Mouse (Mus musculus): ENCODE measurements around the gene Zbtb11. TPM values are rescaled to one million over a fixed set of nuclear protein-coding genes. Genes with fewer than 3 reads are reported as not detected.
A peak's percentile ranks its signal among the peaks of the same experiment; 100 is the strongest.

Zbtb11 gene
- total RNA-seq, 4 experiments from 2014 or later, result 7.2 to 12.0 (median 11.1) TPM

- DNase-seq (ENCODE audit: low spot score), result no peak
Observed at GRCm38 (mm10) chr16:55970416-55970815, 3.3 kb upstream of the Zbtb11 start.

- DNase-seq (ENCODE audit: low spot score), result no peak
Observed at GRCm38 (mm10) chr16:55971735-55972615, 1.7 kb upstream of the Zbtb11 start.

DNA sequence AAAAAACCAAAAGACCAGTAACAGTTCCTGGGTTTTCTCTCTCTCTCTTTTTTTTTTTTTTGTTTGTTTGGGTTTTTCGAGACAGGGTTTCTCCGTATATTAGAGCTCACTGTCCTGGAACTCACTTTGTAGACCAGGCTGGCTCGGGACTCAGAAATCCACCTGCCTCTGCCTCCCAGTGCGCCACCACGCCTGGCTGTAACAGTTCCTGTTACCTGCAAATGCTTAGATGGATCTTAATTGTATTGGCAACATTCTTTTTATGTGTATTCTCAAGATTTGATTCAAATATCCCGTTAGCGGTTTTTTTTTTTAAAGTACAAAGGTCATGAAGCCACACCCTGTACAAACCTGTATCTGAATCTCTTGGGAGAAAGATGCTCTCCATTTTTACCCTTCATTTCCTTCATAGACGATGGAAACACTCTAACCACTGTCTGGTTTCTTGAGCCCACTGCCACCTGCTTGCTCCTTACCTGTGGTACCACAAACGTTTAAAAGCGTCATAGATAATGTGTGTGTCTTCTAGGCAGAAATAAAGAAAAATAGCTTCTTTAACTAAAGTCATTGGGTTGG lies 969 bp upstream of the Zbtb11 start:
- DNase-seq (ENCODE audit: low spot score), result no peak

DNA sequence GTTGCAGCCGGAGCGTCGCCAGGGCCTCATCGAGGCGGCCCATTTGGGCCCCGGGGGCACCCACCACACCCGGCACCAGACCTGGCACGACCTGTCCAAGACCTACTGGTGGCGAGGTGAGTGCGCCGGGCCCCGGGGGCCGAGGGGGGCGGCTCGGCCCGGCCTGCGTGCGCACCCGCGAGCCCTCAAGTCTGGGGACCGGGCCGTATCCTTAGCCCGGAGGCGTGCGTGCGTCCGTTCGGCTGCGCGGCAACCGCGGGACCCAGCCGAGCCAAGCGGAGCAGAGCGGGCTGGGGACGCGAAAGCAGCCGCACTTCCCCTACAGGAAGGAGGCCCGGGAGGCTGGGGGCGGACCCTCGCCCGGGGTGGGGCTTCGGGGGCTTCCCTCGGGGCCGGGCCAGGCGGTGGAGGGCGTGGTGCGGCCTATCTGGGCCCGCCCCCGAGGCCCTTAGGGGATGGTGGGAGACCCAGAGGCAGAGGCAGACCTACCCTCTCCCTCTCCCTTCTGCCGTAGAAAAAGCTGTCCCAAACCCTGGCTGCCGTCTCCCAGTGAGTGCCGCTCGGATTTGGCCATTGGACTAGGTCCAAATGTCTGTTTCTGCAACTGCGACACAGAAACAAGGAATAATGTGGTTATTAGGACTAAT lies 696 bp downstream of the Zbtb11 start:
- DNase-seq (ENCODE audit: low spot score), result peak; percentile 90

GRCm38 (mm10) chr16:55974903-55975285 lies 1.2 kb downstream of the Zbtb11 start:
- DNase-seq (ENCODE audit: low spot score), result peak; percentile 54

DNA sequence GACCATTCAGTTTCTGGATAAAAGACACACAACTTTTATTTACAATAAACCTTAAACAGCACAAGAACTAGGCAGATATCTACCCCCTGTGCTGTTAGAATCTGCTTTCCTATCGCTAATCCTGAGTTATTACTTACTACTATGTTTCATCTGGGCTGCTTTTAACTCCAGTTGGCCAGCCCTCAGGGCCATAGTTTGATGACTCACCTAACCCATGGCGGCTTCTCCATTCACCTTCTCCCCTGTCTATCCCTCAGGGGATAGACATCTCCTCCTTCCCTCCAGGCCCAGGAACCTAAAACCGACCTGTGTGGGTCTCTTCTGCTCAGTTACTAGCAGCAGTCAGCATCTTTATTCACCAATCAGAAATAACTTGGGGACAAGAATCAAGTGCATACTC lies 12.3 kb downstream of the Zbtb11 start:
- no peak for DNase-seq (ENCODE audit: low spot score)

DNA sequence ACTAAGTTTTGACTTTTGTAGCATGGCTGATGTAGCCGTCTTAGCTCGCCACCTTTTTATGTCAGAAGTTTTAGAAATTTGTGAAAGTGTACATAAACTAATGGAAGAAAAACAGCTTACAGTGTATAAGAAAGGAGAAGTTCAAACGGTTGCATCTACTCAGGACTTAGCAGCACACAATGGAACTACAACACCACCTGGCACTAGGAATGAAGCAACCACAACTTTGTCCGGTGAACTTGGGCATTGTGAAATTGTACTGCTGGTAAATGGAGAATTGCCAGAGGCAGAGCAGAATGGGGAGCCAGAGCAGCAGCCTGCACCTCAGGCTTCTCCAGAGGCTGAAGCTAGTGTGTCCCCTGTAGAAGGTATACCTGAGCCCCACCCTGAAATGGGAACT lies 16.6 kb downstream of the Zbtb11 start:
- no peak for DNase-seq (ENCODE audit: low spot score)

- no peak for DNase-seq (ENCODE audit: low spot score)
Observed at GRCm38 (mm10) chr16:55994235-55994634, 20.6 kb downstream of the Zbtb11 start.

GRCm38 (mm10) chr16:56006798-56007197 lies 33.1 kb downstream of the Zbtb11 start:
- no peak for DNase-seq (ENCODE audit: low spot score)

DNA sequence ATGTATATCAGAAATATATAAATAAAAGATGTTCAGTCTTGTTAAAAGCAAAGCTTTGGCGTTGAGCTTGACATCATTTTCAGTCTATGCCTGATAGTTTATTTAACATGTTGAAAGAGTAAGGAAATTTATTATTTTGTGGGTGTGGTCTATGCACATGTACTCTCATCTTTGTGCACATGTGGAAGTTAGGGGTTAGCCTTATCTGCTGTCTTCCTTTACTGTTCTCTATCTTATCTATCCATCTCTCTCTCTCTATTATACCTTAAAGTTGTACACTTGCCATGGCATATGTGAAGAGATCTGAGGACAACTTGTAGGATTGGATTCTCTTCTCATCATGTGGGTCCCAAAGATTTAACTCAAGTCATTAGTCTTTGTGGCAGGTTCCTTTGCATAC lies 35.2 kb downstream of the Zbtb11 start:
- no peak for DNase-seq (ENCODE audit: low spot score)

DNA sequence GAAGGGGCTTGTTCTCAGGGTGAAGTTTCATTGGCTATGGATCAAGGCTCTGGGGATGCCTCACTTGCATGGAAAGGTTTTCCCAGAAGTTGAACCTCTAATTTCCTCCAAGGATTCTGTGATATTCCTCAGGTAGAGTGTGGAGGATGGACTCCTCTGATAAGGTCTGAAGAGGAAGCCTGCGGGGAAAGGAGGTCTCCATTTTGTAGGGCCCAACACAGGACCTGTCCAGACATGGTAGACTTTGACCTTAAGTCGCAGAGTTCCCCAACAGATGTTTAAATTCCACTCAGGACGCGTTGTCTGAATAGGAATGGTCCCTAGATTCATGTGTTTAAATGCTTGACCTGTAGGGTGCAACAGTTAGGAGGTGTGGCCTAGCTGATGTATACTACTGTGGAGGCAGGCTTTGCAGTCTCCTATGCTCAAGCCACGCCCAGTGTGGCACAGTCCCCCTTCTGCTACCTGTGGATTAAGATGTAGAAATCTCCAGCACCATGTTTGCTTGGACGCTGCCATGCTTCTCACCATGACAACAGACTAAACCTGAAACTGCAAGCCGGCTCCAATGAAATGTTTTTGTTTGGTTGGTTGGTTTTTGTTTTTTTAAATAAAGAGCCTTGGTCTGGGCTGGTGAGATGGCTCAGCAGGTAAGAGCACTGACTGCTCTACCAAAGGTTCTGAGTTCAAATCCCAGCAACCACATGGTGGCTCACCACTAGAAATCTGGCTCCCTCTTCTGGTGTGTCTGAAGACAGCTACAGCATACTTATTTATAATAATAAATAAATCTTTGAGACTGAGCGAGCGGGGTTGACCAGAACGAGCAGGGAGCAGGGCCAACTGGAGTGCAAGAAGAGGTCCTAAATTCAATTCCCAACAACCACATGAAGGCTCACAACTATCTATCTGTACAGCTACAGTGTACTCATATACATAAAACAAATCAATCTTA lies 39.4 kb downstream of the Zbtb11 start:
- DNase-seq (ENCODE audit: low spot score), result no peak

GRCm38 (mm10) chr16:56014076-56014475 lies 40.4 kb downstream of the Zbtb11 start:
- DNase-seq (ENCODE audit: low spot score), result no peak

DNA sequence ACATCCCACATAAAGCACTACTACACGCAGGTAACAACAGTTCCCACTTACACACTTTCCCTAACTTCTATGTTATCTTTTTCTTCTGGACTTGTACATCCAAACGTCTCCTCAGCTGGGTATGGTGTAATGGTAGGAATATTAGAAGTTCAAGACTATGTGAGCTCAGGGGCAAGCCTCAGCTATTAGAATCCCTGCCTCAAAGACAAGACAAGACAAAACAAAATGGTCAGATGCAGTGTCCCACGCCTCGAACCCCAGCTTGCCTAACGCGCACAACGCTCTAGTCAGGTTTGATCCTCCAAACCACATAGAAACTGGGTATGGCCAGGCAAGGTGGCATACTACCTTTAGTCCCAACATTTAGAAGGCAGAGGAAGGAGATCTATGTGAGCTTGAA lies 46.0 kb downstream of the Zbtb11 start:
- no peak for DNase-seq (ENCODE audit: low spot score)

GRCm38 (mm10) chr16:56027854-56028629 lies 54.4 kb downstream of the Zbtb11 start:
- no peak for DNase-seq (ENCODE audit: low spot score)

DNA sequence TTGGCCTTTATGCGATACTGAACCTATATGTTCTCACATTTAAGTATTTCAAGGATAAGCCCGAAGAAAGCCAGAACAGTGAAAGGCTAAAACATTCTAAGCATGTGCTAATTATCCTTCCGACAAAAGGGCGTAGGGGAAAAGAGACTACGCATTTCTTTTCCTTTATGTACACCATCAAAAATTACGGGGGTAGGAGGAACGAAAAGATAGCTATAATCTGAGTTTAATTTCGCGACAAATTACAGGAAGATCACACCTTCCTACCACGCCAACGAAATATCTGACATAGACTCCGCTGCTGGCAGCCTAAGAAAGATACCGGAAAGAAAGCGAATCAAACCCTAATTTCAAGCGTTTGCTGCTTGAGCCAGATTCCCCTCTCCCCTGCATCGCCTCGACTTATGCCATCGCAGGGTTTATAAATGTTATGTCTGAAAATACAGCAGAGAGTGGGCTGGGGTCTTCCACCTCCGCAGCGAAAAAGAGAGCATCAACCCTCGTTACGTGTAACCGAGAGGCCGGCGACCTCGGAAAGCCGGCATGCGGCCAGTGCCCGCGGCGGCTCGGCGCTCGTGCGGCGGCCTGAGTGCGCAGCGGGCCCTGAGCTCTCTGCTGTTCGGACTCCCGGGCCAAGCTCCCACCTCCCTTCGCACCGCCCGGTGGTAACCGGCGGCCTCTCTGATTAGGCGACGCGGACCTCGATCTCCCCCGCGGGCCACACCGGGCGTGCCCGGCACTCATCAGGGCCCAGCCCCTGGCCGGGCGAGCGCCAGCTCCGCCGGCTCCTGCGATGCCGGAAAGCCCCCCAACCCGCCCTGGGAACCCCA lies 55.3 kb downstream of the Zbtb11 start:
- DNase-seq (ENCODE audit: low spot score), result no peak

DNA sequence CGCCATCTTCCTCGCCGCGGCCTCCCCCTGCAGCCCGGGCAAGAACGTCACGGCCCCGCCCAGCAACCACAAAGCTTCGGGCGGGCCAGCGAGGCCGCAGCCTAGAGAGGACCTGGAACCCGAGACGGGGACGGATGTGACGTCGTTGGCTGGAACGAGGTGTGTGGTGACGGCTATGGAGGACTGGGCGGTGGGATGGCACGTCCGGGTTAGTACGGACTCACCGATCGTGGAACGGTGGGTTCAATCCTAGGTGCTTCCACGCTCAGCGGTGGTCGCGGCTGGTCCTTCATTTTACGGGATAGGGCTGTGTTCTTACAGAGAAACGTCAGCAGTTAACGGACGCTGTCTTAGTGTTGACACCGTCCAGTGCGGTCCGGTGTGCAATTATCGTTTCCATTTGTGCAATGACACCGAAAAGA lies 56.0 kb downstream of the Zbtb11 start, which contains the start of gene Pcnp:
Gene Pcnp (minus strand): TSS at position 79 of the 422 bp plus-strand sequence.
- peak; percentile 98 for DNase-seq (ENCODE audit: low spot score)

- no peak for DNase-seq (ENCODE audit: low spot score)
Observed at GRCm38 (mm10) chr16:56034566-56034965, 60.9 kb downstream of the Zbtb11 start.

GRCm38 (mm10) chr16:56036501-56036900 lies 62.8 kb downstream of the Zbtb11 start:
- no peak for DNase-seq (ENCODE audit: low spot score)

DNA sequence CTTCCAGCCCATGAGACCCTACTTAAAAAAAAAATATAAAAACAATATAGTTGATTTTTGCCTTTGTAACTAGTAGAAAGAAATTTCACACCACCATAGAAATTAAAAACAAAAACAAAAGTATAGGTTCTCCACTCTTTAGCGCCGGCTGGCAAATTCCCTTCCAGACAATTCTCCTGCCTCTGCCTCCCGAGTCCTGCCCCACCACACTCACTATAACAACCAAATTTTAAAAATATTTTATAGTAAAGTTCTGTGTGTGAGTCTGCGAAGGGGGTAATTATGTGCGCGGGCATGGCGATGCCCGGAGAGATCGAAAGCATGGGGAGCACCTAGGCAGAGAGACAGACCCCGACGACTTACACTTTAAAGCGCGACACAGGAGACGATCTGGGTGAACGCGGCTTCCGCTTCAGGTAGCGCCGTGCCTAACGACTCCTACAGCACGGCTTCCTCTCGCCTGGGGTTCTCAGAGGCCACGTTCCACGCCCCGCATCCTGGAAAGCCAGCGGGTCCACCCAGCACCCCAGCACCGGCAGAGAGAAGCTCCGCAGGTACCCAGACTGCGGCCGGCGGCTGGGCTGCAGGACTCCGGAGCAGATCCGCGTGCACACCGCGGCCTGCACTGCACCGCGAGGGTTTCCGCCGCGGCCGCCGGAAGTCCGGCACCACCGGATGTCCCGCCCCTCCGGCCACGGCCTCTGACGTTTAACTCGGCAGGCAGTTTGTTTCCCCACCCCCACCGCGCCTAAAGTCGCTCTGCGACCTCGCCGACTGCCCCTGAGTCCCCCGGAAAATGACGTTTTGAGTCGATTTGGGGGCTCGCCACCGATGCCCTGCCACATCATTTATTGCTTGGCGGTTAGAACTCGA lies 63.7 kb downstream of the Zbtb11 start, which contains the start of gene Trmt10c:
Gene Trmt10c (minus strand): TSS at position 682 of the 873 bp plus-strand sequence.
- DNase-seq (ENCODE audit: low spot score), result peak; percentile 91

Measured in heart, adult 8-10 months (tissue).